Mouse (Mus musculus): ENCODE data around the gene Gjd3.
A peak's percentile ranks its signal among the peaks of the same experiment; 100 is the strongest.

The Gjd3 gene

DNA sequence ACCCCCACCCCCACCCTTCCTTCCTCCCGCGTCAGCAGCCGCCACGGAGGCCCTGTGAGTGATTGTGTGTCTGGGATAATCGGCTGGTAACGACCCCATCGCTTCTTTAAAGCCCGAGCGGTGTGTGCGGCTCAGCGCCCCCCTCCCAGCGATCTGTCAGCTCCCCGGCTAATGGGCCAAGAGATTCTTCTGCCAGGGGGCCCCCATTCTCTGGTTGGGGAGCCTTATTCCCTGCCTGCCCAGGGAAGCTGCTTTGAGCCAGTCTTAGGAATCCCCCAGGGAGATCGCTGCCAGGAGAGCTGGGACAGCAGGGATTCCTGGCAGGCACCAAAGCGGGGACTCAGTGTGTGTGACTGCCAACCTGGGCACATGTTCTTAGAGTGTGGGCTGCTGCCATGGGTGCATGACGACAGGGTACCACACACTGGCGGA lies 13.3 kb downstream of the Gjd3 start:
- TF ChIP-seq GATA4 (IDR thresholded peaks at IDR 0.05; ENCODE audit: insufficient replicate concordance, low read length): no peak

DNA sequence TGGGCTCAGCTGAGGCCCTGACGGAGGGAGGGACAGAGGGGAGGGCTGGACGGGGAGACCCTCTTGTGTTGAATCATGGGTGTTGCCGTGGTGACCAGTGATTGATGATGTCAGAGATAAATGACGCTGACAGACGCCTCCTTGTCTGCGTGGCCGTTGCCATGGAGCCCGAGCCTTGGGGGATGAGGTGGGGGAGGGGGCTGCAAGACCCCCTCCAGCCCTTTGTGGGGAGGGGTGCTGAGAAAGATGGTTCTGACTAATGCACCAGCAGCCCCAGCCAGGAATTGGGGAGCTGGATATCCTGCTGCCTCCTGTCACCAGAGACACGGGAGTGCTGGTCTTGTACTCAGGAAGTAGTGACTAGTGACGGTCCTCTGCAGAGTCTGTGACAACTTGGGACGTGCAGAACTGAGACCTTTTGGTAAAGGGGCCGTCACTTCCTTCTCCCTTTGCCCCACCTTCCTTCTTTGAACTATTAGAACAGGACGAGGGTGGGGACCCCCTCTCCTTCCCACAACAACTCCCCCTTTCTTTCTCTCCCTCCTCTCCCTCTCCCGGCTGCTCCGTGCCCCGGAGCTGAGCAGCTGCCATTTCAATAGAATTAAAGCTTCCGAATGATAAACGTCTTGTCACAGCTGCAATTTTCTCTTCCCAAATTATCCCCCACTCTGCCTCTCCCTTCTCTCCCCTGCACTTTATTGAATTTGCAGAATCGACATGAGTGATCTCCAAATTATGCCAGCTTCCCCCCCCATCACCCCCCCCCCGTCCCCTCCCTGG lies 13.9 kb downstream of the Gjd3 start:
- TF ChIP-seq GATA4 (IDR thresholded peaks at IDR 0.05; ENCODE audit: insufficient replicate concordance, low read length): no peak

DNA sequence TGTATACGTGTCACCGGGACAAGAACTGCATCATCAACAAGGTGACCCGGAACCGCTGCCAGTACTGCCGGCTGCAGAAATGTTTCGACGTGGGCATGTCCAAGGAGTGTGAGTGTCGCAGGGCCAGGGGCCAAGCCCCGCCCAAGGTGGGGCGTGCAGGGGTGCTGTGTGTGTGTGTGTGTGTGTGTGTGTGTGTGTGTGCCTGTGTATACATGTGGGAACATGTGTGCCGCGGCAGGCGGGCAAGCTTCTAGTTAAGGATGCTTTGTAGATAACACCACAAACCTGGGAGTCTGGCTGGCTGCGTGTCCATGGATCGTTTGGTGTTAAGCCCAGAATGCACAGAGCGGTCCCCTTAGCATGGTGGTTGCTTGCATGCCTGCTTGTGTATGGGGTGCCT lies 14.7 kb downstream of the Gjd3 start:
- no peak for TF ChIP-seq GATA4 (IDR thresholded peaks at IDR 0.05; ENCODE audit: insufficient replicate concordance, low read length)

DNA sequence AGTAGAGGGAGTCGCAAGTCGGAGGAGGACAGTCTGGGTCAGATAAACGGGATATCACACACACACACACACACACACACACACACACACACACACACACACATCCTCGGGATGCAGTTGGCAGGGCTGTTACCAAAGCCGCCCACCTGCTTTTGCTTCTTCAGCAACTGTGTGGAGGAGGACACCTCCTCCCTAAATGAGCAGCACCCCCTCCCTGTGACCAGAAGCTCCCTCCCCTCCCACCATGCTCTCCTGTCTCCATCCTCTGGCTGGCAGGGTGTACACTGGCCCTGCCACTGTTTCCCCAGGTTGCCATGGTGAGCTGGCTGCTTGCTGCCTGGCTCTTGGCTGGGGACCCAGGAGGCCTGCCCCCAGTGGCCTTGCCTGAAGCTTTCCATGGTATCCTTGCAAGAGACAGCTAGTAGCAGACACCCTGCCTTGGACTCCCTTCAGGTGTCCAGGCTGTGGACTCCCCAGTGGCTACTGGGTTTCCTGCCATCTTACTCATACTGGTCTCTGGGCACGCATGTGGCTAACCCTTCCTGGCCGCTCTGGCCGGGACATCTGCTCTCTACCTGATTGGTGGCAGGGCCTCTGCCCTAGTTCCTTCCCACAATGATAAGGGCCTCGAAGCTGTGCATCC lies 16.2 kb downstream of the Gjd3 start:
- TF ChIP-seq GATA4 (IDR thresholded peaks at IDR 0.05; ENCODE audit: insufficient replicate concordance, low read length): no peak

DNA sequence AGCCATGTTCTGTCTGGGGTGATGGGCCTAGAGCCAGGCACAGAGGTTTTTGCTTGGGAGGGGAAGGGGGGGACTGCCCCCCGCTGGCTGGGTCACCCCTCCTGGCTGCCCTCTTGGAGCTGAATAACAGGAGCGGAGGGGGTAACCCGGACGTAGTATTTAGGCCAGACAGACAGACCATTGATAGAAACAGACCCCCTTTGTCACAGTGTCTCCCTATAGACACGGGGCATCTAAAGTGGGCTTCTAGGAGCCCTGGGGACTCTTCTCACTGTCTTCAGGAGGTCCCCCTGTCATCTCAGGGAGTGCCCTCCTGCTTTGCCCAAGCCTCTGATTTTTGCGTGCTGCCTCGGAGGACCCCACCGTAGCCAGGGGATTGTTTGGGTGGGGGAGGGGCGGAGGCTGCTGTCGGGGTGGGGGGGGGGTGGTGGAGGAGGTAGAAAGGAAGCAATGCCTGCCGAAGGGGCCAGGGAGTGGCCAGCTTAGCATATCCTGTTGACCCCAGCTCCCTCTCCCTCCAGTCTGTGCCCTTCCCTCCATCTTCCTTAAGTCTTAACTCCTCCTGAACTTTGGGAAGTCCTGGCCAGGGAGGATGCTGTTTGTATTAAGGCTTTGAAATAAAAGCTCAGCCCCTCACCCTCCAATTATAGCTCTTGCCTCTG lies 17.3 kb downstream of the Gjd3 start:
- TF ChIP-seq GATA4 (IDR thresholded peaks at IDR 0.05; ENCODE audit: insufficient replicate concordance, low read length): no peak

DNA sequence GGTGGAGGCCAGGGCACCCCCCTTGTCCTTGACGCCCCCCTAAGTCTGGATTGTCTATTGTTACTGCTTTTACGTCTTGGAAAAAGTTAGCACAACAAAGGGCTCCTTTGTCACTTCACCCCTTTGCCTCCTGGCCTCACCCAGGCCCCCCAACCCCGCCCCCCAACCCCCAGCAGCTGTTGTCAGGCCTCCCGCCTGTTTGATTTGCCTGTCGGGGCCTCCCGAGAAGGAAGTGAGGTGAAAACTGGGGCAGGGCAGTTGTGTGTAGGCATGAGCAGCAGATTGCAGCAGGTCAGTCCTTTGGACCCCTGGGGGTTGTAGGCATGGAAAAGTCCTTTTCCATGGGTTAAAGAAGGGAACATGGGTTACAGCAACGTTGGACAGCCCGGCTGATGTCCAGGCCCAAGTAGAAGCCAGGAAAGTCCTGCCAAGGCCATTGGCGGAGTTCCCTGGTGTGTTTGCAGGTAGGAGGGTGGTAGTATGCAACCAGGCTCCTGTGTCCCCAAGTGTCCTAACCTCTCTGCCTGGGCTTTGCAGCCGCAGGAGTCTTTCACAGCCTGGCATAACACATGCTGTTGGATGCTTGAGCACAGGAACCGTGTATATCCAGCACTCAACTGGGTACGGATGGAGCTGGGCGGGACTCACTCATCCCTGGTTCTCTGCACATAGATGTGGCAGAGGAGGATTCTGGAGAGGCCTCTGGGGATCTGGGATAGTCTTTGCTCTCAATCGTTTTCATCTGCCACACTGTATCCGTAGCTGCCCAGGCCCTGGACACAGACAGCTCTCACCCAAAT lies 18.0 kb downstream of the Gjd3 start:
- no peak for TF ChIP-seq GATA4 (IDR thresholded peaks at IDR 0.05; ENCODE audit: insufficient replicate concordance, low read length)

DNA sequence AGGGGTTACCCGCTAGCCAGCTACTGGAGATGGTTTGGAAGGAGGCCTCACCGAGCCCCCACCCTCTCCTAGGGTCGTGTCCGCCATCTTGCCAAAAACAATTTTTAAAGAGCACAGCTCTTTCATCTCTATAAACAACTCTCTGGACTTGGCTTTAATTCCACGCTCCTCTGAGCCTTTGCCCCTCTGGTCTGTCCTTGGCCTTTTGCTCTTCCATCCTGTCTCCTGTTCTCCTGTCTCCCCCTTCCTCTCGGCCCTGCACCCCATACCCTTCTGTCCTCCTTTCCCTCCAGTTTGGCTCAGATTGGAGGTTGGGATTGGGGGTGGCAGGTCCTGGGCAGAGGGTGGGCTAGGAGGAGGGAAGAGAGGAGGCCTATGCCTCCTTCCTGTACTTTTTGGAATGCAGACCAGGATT lies 18.6 kb downstream of the Gjd3 start:
- TF ChIP-seq GATA4 (IDR thresholded peaks at IDR 0.05; ENCODE audit: insufficient replicate concordance, low read length): no peak

DNA sequence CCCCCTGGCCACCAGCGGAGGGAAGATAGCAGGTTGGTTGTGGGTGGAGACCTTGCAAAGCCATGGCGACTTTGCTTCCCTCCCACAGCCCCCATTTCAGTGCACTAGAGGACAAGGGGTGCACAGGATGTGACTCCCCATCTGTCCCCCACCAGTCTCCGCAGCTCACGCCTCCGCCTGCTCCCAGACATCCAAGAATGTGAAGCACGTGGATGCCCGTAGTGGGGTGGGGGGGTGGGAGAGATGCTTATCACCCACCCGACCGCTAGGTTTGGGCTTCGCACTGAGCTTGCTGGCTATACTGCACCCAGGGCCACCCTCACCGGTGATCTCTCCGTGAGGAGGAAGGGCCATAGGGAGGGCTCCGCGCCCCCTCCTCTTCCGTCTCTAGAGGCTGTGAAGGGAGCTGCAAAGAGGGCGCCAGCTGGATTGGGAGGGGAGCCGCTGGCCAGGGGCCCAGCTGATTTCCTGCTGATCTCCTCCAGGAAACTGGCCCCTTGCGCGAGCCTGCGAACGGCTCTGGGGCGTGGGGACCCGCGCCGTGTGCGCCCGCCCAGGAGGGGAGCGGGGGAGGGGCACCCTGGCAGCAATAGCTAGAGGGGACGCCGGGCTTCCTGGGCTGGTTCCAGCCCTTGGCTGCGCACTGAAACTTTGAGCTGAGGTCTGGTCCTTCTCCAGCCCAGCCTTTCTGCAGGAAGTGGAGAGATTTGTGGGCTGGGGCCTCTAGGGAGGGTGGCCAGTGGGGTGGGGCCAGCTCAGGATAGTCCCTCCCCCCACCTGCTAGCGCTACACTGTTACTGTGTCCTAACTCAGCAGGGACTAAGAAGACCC lies 19.4 kb downstream of the Gjd3 start:
- peak; percentile 78; the same call in 1 of the 2 replicates for TF ChIP-seq GATA4 (IDR thresholded peaks at IDR 0.05; ENCODE audit: insufficient replicate concordance, low read length)

DNA sequence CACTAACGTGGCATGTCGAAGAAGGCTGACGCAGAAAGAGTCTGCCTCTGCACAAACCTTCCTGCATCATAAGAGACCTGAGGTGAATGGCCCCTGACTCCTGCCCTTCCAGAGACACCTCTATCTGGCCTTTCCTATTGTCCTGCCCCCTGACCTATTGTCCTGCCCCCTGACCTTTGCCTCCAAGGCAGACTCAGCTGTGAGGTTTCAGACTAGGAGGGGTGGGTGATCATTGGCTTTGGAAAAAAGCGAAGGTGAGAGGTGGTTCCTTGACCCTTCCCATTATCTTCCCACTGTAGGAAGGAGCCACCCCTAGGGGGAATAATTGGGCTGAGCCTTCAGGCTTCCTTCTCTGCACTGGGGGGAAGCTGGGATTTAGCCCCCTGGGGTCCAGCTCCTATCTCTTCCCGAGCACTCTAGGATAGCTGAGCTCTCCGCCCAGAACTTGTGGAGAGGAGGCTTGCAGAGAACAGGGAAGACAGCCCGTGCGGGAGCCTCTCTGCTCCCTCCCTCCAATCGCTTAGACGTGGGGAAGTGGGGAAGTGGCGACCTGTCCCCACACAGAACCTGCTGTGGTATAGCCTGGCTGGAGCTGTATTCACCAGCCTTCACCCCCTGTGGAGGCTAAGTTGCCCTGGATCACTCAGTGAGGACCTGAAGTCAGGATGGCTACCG lies 20.3 kb downstream of the Gjd3 start:
- peak; percentile 11; the same call in 1 of the 2 replicates for TF ChIP-seq GATA4 (IDR thresholded peaks at IDR 0.05; ENCODE audit: insufficient replicate concordance, low read length)

DNA sequence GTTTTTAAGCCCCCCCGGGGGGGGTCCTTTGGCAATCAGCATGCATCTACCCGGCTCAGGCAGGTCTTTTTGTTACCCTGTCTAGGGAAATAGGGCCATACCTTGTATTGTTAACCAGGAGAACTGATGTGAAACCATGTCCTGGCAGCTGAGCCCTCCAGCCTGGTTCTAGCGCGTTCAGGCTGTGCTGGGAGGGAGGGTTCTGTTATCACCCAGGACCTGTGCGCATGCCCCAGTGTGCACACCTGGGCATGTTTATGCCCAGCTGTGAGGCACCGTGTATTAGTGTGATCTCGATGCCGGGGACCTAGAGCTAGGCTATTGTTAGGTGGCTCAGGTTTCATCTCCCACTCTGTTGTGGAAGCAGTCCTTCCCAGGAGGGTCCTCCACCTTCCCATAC lies 21.1 kb downstream of the Gjd3 start:
- no peak for TF ChIP-seq GATA4 (IDR thresholded peaks at IDR 0.05; ENCODE audit: insufficient replicate concordance, low read length)

DNA sequence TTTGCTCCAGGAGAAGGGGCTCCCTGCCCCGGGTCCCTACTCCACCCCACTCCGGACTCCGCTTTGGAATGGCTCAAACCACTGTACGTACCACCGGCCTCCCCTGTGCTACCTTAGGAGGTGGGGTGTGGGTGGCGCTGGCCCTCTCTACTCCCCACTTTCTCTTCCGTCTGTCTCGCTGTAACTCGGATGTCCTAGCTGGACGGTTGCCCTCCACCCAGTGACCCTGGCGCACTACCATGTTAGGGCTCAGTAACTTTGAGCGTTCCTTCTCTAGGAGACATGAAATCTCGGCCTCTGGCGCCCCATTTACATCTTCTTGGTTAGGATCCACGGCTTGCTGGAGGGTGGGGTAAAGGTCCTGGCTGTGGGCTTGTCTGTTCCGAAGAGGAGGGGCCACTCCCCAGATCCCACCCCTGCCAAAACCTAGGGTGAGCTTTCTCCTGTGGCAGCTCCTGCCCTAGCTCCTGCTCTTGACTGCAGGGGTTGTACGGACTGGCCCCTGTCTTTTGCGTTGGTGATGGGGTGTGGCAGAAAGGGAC lies 21.7 kb downstream of the Gjd3 start:
- no peak for TF ChIP-seq GATA4 (IDR thresholded peaks at IDR 0.05; ENCODE audit: insufficient replicate concordance, low read length)

DNA sequence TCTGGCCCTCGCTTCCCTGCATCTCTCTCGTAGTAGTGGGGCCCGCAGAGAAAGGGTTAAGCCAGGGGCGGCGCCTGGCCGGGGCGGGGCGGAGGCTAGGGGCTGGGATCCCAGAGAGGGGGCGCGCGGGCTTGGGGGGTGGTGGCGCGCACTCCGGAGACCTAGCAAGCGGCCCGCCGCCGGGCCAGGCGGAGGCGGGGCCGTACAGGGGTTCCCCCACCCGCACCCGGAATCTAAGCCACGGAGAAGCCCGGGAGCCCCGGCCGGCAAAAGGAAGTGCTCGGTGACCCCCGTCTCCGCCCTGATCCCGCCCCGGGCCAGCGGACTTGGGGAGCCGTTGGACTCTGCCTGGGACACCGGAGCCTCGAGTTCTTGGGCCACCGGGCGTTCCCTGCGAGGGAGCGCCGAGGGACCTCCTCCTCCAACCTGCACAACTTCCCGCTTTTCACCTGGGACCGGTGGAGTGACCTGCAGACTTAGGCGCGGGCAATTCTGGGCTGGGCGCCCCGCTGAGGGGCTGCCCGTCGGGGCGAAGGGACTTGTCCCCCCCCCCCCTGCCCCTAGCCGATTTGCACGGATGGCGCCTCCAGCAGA lies 22.4 kb downstream of the Gjd3 start:
- no peak for TF ChIP-seq GATA4 (IDR thresholded peaks at IDR 0.05; ENCODE audit: insufficient replicate concordance, low read length)
